Mouse (Mus musculus): Measurements from ENCODE around the gene Ltbp2. TPM values are rescaled to one million over a fixed set of nuclear protein-coding genes. Genes with fewer than 3 reads are reported as not detected.

Gene Ltbp2
- polyA plus RNA-seq, 1 experiment = 8.1 TPM

DNA sequence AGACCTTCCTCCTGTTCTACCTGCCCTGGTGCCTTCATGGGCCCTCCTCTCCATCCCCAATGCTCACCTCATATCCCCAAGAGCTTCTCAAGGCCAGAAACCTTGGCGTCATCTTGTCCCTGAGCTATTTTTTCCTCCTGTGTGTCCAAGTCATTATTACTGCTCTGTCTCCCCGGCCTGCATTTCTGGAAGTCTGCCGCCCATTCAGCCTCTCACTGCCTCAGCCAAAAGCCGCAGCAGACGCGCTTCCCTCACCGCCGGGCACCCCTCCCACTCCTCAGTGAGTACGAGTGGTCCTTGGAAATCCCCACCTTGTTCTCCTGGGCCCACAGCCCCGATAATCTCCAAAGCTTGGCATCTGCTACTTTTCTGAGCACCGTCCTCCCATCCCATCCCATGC, 3.8 kb upstream of the Ltbp2 start:
- 55% methylated on average over 11 of the region's 11 CpGs for WGBS
- TF ChIP-seq CTCF (IDR thresholded peaks at IDR 0.05; ENCODE audit: extremely low read depth, insufficient read length, insufficient replicate concordance, low read depth, low read length) (no peak), POLR2A (IDR thresholded peaks at IDR 0.05; ENCODE audit: low read depth, low read length) (no peak)

DNA sequence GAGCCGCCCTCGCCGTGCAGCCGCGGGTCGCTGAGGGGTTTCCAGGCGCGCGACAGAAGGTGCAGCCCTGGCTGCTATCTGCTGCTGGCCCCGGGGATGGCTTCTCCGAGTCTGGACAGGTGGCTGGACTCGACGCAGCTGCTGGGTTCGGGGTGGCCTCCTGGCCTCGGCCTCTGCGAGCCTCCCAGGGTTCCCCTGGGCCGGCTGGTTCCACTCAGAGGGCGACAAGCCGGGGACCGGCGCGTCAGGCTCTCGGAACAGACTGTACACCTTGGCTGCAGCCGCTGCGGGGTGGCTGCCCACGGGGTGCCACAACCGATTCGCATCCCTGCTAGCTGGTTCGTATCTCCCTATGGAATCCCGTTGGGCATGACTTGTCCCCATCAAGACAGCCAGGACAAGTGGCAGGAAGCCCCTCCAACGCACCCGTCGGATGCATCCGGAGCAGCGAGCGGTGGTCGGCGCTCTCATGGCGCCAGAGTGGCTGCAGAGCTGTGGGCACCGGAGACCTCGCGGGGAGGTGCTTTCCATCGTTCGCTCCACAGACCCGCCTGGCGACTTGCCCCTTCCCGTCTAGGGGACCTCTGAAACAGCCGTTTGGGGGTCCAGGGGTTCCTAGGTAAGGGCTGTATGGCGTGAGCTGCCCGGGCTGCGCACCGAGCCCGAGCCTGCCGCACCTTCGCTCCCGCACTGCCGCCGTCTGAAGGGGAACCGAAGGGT, 411 bp downstream of the Ltbp2 start:
- WGBS = 2% methylated on average over 59 of the region's 59 CpGs
- TF ChIP-seq POLR2A (IDR thresholded peaks at IDR 0.05; ENCODE audit: low read depth, low read length) = no peak
- TF ChIP-seq CTCF (IDR thresholded peaks at IDR 0.05; ENCODE audit: extremely low read depth, insufficient read length, insufficient replicate concordance, low read depth, low read length) = no peak
- H3K4me1 ChIP-seq (ENCODE audit: control insufficient read depth, insufficient read depth, insufficient read length, low read length) = peaks cover 13% of the 10 kb centered on the region
- H3K4me3 ChIP-seq (ENCODE audit: low read depth, low read length) = peak overlapping the region; percentile 53
- H3K27me3 ChIP-seq (ENCODE audit: control insufficient read depth, insufficient read depth, low read length) = peaks cover 25% of the 10 kb centered on the region
- H3K36me3 ChIP-seq (ENCODE audit: control insufficient read depth, insufficient read depth, low read length) = no peaks in the 10 kb centered on the region
- no peak overlapping the region for H3K27ac ChIP-seq (ENCODE audit: insufficient read depth, low read depth, low read length)

More for the DNA sequence above, 3.8 kb upstream of the Ltbp2 start:
- Histone ChIP-seq H3K4me1 (ENCODE audit: control insufficient read depth, insufficient read depth, insufficient read length, low read length) (peaks cover 13% of the 10 kb centered on the region), H3K27ac (ENCODE audit: insufficient read depth, low read depth, low read length) (no peak overlapping the region), H3K27me3 (ENCODE audit: control insufficient read depth, insufficient read depth, low read length) (peaks cover 19% of the 10 kb centered on the region), H3K4me3 (ENCODE audit: low read depth, low read length) (no peak overlapping the region), H3K36me3 (ENCODE audit: control insufficient read depth, insufficient read depth, low read length) (no peaks in the 10 kb centered on the region)

DNA sequence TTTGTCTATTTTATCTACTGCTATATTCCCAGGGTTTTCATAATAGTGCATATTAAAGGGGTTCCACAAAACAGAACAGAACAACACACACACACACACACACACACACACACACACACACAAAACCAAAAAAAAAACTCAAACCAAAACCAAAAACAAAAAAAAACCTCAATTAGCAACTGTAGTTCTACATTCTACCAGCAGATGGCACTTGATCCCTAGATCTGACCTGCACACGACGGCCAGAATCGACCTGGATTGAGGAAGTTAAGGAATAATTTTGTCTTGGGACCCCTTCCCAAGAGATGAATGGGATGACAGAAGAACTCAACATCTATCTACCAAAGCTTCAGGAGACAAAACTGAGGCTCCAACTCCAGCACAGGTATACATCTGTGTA, 2.9 kb downstream of the Ltbp2 start:
- Histone ChIP-seq H3K36me3 (ENCODE audit: control insufficient read depth, insufficient read depth, low read length) (no peaks in the 10 kb centered on the region), H3K4me3 (ENCODE audit: low read depth, low read length) (no peak overlapping the region), H3K27me3 (ENCODE audit: control insufficient read depth, insufficient read depth, low read length) (peaks cover 25% of the 10 kb centered on the region), H3K27ac (ENCODE audit: insufficient read depth, low read depth, low read length) (no peak overlapping the region), H3K4me1 (ENCODE audit: control insufficient read depth, insufficient read depth, insufficient read length, low read length) (peaks cover 13% of the 10 kb centered on the region)
- TF ChIP-seq CTCF (IDR thresholded peaks at IDR 0.05; ENCODE audit: extremely low read depth, insufficient read length, insufficient replicate concordance, low read depth, low read length) = no peak
- TF ChIP-seq POLR2A (IDR thresholded peaks at IDR 0.05; ENCODE audit: low read depth, low read length) = no peak
- 0% methylated on average over 3 of the region's 3 CpGs for WGBS

DNA sequence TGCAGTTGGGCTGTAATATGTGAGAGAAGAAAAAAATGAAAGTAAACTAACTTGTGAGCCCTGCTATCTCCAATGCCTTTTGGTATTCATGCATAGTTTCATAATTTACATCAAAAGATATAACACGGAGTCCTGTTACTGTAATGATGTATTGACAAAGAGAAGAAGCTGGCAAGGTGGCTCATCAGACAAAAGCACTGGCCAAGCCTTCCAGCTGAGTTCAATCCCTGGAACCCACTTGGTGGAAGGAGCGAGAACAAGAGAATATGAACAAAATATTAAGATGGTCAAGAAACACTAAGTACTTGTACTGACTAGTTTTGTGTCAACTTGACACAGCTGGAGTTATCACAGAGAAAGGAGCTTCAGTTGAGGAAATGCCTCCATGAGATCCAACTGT, 4.0 kb downstream of the Ltbp2 start:
- peaks cover 25% of the 10 kb centered on the region for H3K27me3 ChIP-seq (ENCODE audit: control insufficient read depth, insufficient read depth, low read length)
- TF ChIP-seq CTCF (IDR thresholded peaks at IDR 0.05; ENCODE audit: extremely low read depth, insufficient read length, insufficient replicate concordance, low read depth, low read length) = no peak
- TF ChIP-seq POLR2A (IDR thresholded peaks at IDR 0.05; ENCODE audit: low read depth, low read length) = no peak
- WGBS = 62% methylated on average over 2 of the region's 2 CpGs

DNA sequence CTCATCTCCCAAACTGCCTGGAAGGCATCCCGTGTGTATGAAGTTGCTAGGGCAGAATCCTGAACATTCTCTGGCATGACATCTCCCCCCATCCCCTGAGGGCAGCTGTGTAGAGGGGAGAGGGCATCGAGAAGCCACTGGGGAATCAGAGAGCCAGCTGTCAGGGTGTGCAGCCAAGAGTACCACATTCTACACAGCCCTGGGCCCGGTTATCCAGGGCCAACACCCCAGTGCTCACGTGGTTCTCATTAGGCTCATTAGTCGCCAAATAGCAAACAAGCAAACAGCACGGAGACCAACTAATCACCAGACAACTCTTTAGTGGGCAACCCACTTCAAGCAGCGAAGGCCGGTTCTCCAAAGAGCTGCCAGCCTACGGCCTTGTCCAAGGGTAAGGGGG, 10.9 kb downstream of the Ltbp2 start:
- TF ChIP-seq CTCF (IDR thresholded peaks at IDR 0.05; ENCODE audit: extremely low read depth, insufficient read length, insufficient replicate concordance, low read depth, low read length) (no peak), POLR2A (IDR thresholded peaks at IDR 0.05; ENCODE audit: low read depth, low read length) (no peak)
- H3K36me3 ChIP-seq (ENCODE audit: control insufficient read depth, insufficient read depth, low read length) = no peaks in the 10 kb centered on the region
- no peak overlapping the region for H3K27ac ChIP-seq (ENCODE audit: insufficient read depth, low read depth, low read length)
- no peak overlapping the region for H3K4me3 ChIP-seq (ENCODE audit: low read depth, low read length)
- H3K4me1 ChIP-seq (ENCODE audit: control insufficient read depth, insufficient read depth, insufficient read length, low read length) = no peaks in the 10 kb centered on the region
- H3K27me3 ChIP-seq (ENCODE audit: control insufficient read depth, insufficient read depth, low read length) = no peaks in the 10 kb centered on the region
- 66% methylated on average over 9 of the region's 9 CpGs for WGBS

More for the DNA sequence above, 4.0 kb downstream of the Ltbp2 start:
- Histone ChIP-seq H3K4me3 (ENCODE audit: low read depth, low read length) (no peak overlapping the region), H3K27ac (ENCODE audit: insufficient read depth, low read depth, low read length) (no peak overlapping the region), H3K4me1 (ENCODE audit: control insufficient read depth, insufficient read depth, insufficient read length, low read length) (peaks cover 13% of the 10 kb centered on the region), H3K36me3 (ENCODE audit: control insufficient read depth, insufficient read depth, low read length) (no peaks in the 10 kb centered on the region)

DNA sequence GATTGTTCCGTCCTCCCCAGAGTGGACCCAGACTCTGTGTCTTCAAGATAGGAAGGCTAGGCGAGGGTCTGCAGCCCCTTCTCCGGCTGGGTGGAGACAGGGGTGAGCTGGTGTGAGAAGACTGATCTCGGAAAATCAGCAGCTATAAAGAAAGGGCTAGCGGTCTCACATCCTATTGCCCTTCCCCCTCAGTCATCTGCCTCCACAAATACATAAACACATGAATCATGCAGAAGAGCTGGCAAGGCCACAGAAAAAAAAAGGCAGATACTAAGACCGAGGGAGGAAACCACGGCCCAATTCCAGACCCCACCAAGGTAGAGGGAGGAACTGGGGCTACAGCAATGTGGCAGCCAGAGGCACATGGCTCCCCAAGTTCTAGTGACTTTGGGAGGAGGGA, 11.5 kb downstream of the Ltbp2 start:
- H3K4me3 ChIP-seq (ENCODE audit: low read depth, low read length) = no peak overlapping the region
- H3K27ac ChIP-seq (ENCODE audit: insufficient read depth, low read depth, low read length) = no peak overlapping the region
- H3K4me1 ChIP-seq (ENCODE audit: control insufficient read depth, insufficient read depth, insufficient read length, low read length) = no peaks in the 10 kb centered on the region
- H3K36me3 ChIP-seq (ENCODE audit: control insufficient read depth, insufficient read depth, low read length) = no peaks in the 10 kb centered on the region
- TF ChIP-seq CTCF (IDR thresholded peaks at IDR 0.05; ENCODE audit: extremely low read depth, insufficient read length, insufficient replicate concordance, low read depth, low read length) = no peak
- TF ChIP-seq POLR2A (IDR thresholded peaks at IDR 0.05; ENCODE audit: low read depth, low read length) = no peak
- H3K27me3 ChIP-seq (ENCODE audit: control insufficient read depth, insufficient read depth, low read length) = no peaks in the 10 kb centered on the region
- 61% methylated on average over 7 of the region's 7 CpGs for WGBS

DNA sequence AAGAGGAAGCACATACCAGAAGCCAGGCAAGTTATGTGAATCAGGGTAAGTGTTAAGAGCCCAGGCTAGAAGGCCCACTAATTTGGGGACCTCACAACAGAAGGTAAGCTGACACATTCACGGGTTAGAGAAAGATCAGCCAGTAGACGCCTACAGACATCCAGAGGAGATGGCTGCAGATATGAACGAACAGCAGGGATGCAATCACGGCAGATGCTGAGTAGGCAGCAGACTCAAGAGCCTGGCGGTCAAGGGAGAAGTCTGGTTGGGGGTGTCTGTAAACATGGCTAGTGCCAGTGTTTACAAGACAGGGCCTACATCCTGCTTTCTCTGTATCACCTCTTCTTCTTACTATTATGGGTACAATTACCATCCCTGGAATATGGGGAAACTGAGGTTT, 13.1 kb downstream of the Ltbp2 start:
- 83% methylated on average over 5 of the region's 5 CpGs for WGBS
- Histone ChIP-seq H3K27ac (ENCODE audit: insufficient read depth, low read depth, low read length) (no peak overlapping the region), H3K4me1 (ENCODE audit: control insufficient read depth, insufficient read depth, insufficient read length, low read length) (no peaks in the 10 kb centered on the region), H3K4me3 (ENCODE audit: low read depth, low read length) (no peak overlapping the region), H3K27me3 (ENCODE audit: control insufficient read depth, insufficient read depth, low read length) (no peaks in the 10 kb centered on the region), H3K36me3 (ENCODE audit: control insufficient read depth, insufficient read depth, low read length) (no peaks in the 10 kb centered on the region)
- no peak for TF ChIP-seq CTCF (IDR thresholded peaks at IDR 0.05; ENCODE audit: extremely low read depth, insufficient read length, insufficient replicate concordance, low read depth, low read length)
- no peak for TF ChIP-seq POLR2A (IDR thresholded peaks at IDR 0.05; ENCODE audit: low read depth, low read length)

Measured in small intestine, adult 2 months (tissue).